Mouse (Mus musculus) megakaryocyte-erythroid progenitor cell, adult 5 weeks (primary cell): Measurements from ENCODE around the gene Abhd17c. TPM values are rescaled to one million over a fixed set of nuclear protein-coding genes. Genes with fewer than 3 reads are reported as not detected.

Experiments used
- polyA plus RNA-seq: library from polyadenylated mRNA; stranded (reverse); fragments of >175 nt; gene quantifications from 2 replicates; pipeline ENCODE4 v1.2.3, GENCODE M21; 2012

Gene Abhd17c
- 23.3 and 26.4 TPM in 2 replicates for polyA plus RNA-seq

GRCm38 (mm10) chr7:84151001-84151959, at the start of gene Abhd17c:
Gene Abhd17c (minus strand): TSS chr7:84151893.

GRCm38 (mm10) chr7:84086039-84086829, 65.5 kb downstream of the Abhd17c start, which contains the start of gene Cemip:
Gene Cemip (minus strand): TSS chr7:84086502.

Other genes starting within 250 kb of the Abhd17c start
- not detected in 2 replicates for gene Cemip, start 65.4 kb downstream of the Abhd17c start, polyA plus RNA-seq